Mouse (Mus musculus) olfactory bulb, adult 2 months (tissue): ENCODE measurements around the gene Eef1a1.

Experiments used
- CTCF ChIP-seq: fragments of 200-500 bp; IDR thresholded peaks from 2 replicates; pipeline ENCODE4 v1.5.1; 2012; ENCODE audit warnings: low read depth, mild to moderate bottlenecking, low read length, moderate library complexity; ENCODE audit not compliant: insufficient read depth
- POLR2A ChIP-seq: fragments of 200-500 bp; IDR thresholded peaks from 2 replicates; pipeline ENCODE4 v1.6.1; 2012; ENCODE audit warnings: mild to moderate bottlenecking, low read depth, low read length, moderate library complexity; ENCODE audit not compliant: insufficient read depth

GRCm38 (mm10) chr9:78531816-78532215 lies 42.9 kb upstream of the Eef1a1 start:
- TF ChIP-seq CTCF = no peak
- no peak for TF ChIP-seq POLR2A
